Mouse (Mus musculus) forebrain, postnatal 0 days (tissue): ENCODE measurements around the gene Trim67. TPM values are rescaled to one million over a fixed set of nuclear protein-coding genes. Genes with fewer than 3 reads are reported as not detected.

Experiments
- ATAC-seq: fragments of 200-750 bp; cut with Nextera tagmentation; 2 replicates; pipeline ENCODE4 v1.8.0; 2017; ENCODE audit warnings: mild to moderate bottlenecking, moderate library complexity
- DNase-seq: peaks from one replicate; pipeline ENCODE4 v3.0.0-alpha.2; 2015
- H3K27ac ChIP-seq: fragments of 300-500 bp; sonication (generic); 2 replicates; pipeline ENCODE4 v1.5.1; 2014; ENCODE audit warnings: low read depth, mild to moderate bottlenecking, antibody characterized with exemption, low read length, moderate library complexity, mixed read lengths
- H3K27me3 ChIP-seq: fragments of 300-500 bp; sonication (generic); 2 replicates; pipeline ENCODE4 v1.6.1; 2014; ENCODE audit warnings: mild to moderate bottlenecking, low read length, mixed read lengths; ENCODE audit not compliant: insufficient read depth
- H3K36me3 ChIP-seq: fragments of 300-500 bp; sonication (generic); 2 replicates; pipeline ENCODE4 v1.6.1; 2014; ENCODE audit warnings: mild to moderate bottlenecking, moderate library complexity; ENCODE audit not compliant: insufficient read depth
- H3K4me1 ChIP-seq: fragments of 300-500 bp; sonication (generic); 2 replicates; pipeline ENCODE4 v1.6.1; 2014; ENCODE audit warnings: antibody characterized with exemption; ENCODE audit not compliant: insufficient read depth
- H3K4me2 ChIP-seq: fragments of 300-500 bp; sonication (generic); 2 replicates; pipeline ENCODE4 v1.6.1; 2014; ENCODE audit warnings: low read depth, mild to moderate bottlenecking, moderate library complexity
- H3K4me3 ChIP-seq: fragments of 300-500 bp; sonication (generic); 2 replicates; pipeline ENCODE4 v1.5.1; 2014; ENCODE audit warnings: low read depth, low read length, mixed read lengths
- H3K9ac ChIP-seq: fragments of 300-500 bp; sonication (generic); 2 replicates; pipeline ENCODE4 v1.6.1; 2014; ENCODE audit warnings: mild to moderate bottlenecking
- H3K9me3 ChIP-seq: fragments of 300-500 bp; sonication (generic); 2 replicates; pipeline ENCODE4 v1.6.1; 2016; ENCODE audit warnings: low read length
- CTCF ChIP-seq: sonication (generic); IDR thresholded peaks from 2 replicates; pipeline ENCODE4 v1.5.1; 2016; ENCODE audit warnings: antibody characterized with exemption, control low read depth, low read depth
- WGBS: fragments of 180-500 bp; shearing (Covaris S2); extraction: QIAGEN DNeasy Blood & Tissue Kit; methylation state at CpG from one replicate; pipeline ENCODE4 v1.1.7; 2014; 5-methylcytosine and 5-hydroxymethylcytosine counted together
- polyA plus RNA-seq: library from polyadenylated mRNA; unstranded; fragments of >200 nt; fragmentation: Nextera tagmentation; extraction: Ambion mirVana; gene quantifications from 2 replicates; pipeline ENCODE4 v1.2.1, GENCODE M21; 2015
- total RNA-seq: library from RNA; depleted of rRNA; stranded (reverse); fragments of >200 nt; gene quantifications from 2 replicates; pipeline ENCODE4 v1.2.3, GENCODE M21; 2014; rRNA removed

Gene Trim67
- total RNA-seq = 64.2 and 68.3 TPM in 2 replicates
- polyA plus RNA-seq = 21.9 and 25.7 TPM in 2 replicates

- H3K9me3 ChIP-seq = no peaks in the 10 kb centered on the region
- TF ChIP-seq CTCF = no peak
- DNase-seq (peak; percentile 94), ATAC-seq (peak; percentile 92)
- peaks cover 26% of the 10 kb centered on the region for H3K4me1 ChIP-seq
- H3K36me3 ChIP-seq = no peaks in the 10 kb centered on the region
- H3K27ac ChIP-seq = peak within 1 kb of the TSS; percentile 99
- peak within 1 kb of the TSS; percentile 80 for H3K4me2 ChIP-seq
- H3K9ac ChIP-seq = peak within 1 kb of the TSS; percentile 85
- peak within 1 kb of the TSS; percentile 82 for H3K4me3 ChIP-seq
- WGBS = 4% methylated on average over 39 of the region's 39 CpGs
- no peaks in the 10 kb centered on the region for H3K27me3 ChIP-seq
Observed at GRCm38 (mm10) chr8:124792708-124793107, at the start of gene Trim67. Gene Trim67 (plus strand): TSS chr8:124793092.

GRCm38 (mm10) chr8:124746661-124747060 lies 46.2 kb upstream of the Trim67 start:
- H3K4me2 ChIP-seq = no peak overlapping the region
- no peak overlapping the region for H3K4me3 ChIP-seq
- TF ChIP-seq CTCF = no peak
- no peak for DNase-seq
- H3K9me3 ChIP-seq = no peaks in the 10 kb centered on the region
- H3K27ac ChIP-seq = no peak overlapping the region
- no peaks in the 10 kb centered on the region for H3K36me3 ChIP-seq
- WGBS = 73% methylated on average over 13 of the region's 13 CpGs
- H3K9ac ChIP-seq = no peak overlapping the region
- no peak for ATAC-seq
- H3K27me3 ChIP-seq = peaks cover 19% of the 10 kb centered on the region
- no peaks in the 10 kb centered on the region for H3K4me1 ChIP-seq

- Histone ChIP-seq H3K4me2 (peak overlapping the region; percentile 69), H3K4me3 (peak overlapping the region; percentile 42), H3K27me3 (peaks cover 33% of the 10 kb centered on the region), H3K9me3 (no peaks in the 10 kb centered on the region), H3K27ac (no peak overlapping the region), H3K4me1 (no peaks in the 10 kb centered on the region), H3K36me3 (no peaks in the 10 kb centered on the region), H3K9ac (peak overlapping the region; percentile 35; the same call in 1 of the 2 replicates)
- no peak for ATAC-seq
- 2% methylated on average over 31 of the region's 31 CpGs for WGBS
- no peak for TF ChIP-seq CTCF
- DNase-seq = no peak
Observed at GRCm38 (mm10) chr8:124751191-124751590, 41.7 kb upstream of the Trim67 start.

GRCm38 (mm10) chr8:124751709-124752173 lies 41.2 kb upstream of the Trim67 start, which contains the start of gene Fam89a:
Gene Fam89a (minus strand): TSS chr8:124751832.
- H3K4me1 ChIP-seq = no peaks in the 10 kb centered on the region
- peak within 1 kb of the TSS; percentile 35; the same call in 1 of the 2 replicates for H3K9ac ChIP-seq
- no peak for DNase-seq
- peaks cover 33% of the 10 kb centered on the region for H3K27me3 ChIP-seq
- H3K9me3 ChIP-seq = no peaks in the 10 kb centered on the region
- no peaks in the 10 kb centered on the region for H3K36me3 ChIP-seq
- H3K27ac ChIP-seq = no peak within 1 kb of the TSS
- no peak for TF ChIP-seq CTCF
- 1% methylated on average over 41 of the region's 41 CpGs for WGBS
- peak within 1 kb of the TSS; percentile 69 for H3K4me2 ChIP-seq
- ATAC-seq = peak; percentile 12; the same call in 1 of the 2 replicates
- H3K4me3 ChIP-seq = peak within 1 kb of the TSS; percentile 42

- Histone ChIP-seq H3K27me3 (peaks cover 33% of the 10 kb centered on the region), H3K9ac (no peak overlapping the region), H3K27ac (no peak overlapping the region), H3K36me3 (no peaks in the 10 kb centered on the region), H3K9me3 (no peaks in the 10 kb centered on the region), H3K4me1 (no peaks in the 10 kb centered on the region), H3K4me3 (no peak overlapping the region), H3K4me2 (no peak overlapping the region)
- no peak for DNase-seq
- WGBS = 32% methylated on average over 21 of the region's 21 CpGs
- TF ChIP-seq CTCF = peak; percentile 16; the same call in 1 of the 2 replicates
- ATAC-seq = peak; percentile 28; the same call in 1 of the 2 replicates
Observed at GRCm38 (mm10) chr8:124752325-124752862, 40.5 kb upstream of the Trim67 start.

GRCm38 (mm10) chr8:124754101-124754791 lies 38.6 kb upstream of the Trim67 start:
- peaks cover 33% of the 10 kb centered on the region for H3K27me3 ChIP-seq
- no peak for DNase-seq
- WGBS = 19% methylated on average over 11 of the region's 11 CpGs
- H3K27ac ChIP-seq = no peak overlapping the region
- no peaks in the 10 kb centered on the region for H3K9me3 ChIP-seq
- no peak overlapping the region for H3K4me2 ChIP-seq
- no peak overlapping the region for H3K4me3 ChIP-seq
- ATAC-seq = peak; percentile 86
- H3K4me1 ChIP-seq = no peaks in the 10 kb centered on the region
- TF ChIP-seq CTCF = no peak
- no peaks in the 10 kb centered on the region for H3K36me3 ChIP-seq
- no peak overlapping the region for H3K9ac ChIP-seq

- H3K27ac ChIP-seq = no peak overlapping the region
- ATAC-seq (no peak), DNase-seq (no peak)
- H3K9me3 ChIP-seq = no peaks in the 10 kb centered on the region
- no peak overlapping the region for H3K9ac ChIP-seq
- peaks cover 31% of the 10 kb centered on the region for H3K27me3 ChIP-seq
- H3K4me2 ChIP-seq = no peak overlapping the region
- no peaks in the 10 kb centered on the region for H3K4me1 ChIP-seq
- 34% methylated on average over 4 of the region's 4 CpGs for WGBS
- H3K4me3 ChIP-seq = no peak overlapping the region
- H3K36me3 ChIP-seq = no peaks in the 10 kb centered on the region
- TF ChIP-seq CTCF = no peak
Observed at GRCm38 (mm10) chr8:124754792-124755190, 38.1 kb upstream of the Trim67 start.
